Mouse (Mus musculus) heart, embryonic 16.5 days (tissue): ENCODE data around the gene Arhgap9. TPM values are rescaled to one million over a fixed set of nuclear protein-coding genes. Genes with fewer than 3 reads are reported as not detected.

ENCODE experiments used
- ATAC-seq: fragments of 200-750 bp; cut with Nextera tagmentation; replicated peaks from 2 replicates; pipeline ENCODE4 v1.8.0; 2017; ENCODE audit warnings: moderate number of reproducible peaks; ENCODE audit not compliant: insufficient read depth, low FRiP score; ENCODE audit errors: extremely low read depth
- H3K27ac ChIP-seq: fragments of 300-500 bp; sonication (generic); 2 replicates; pipeline ENCODE4 v1.5.1; 2014; ENCODE audit warnings: mild to moderate bottlenecking, low read length, control low read depth, moderate library complexity
- H3K27me3 ChIP-seq: fragments of 300-500 bp; sonication (generic); 2 replicates; pipeline ENCODE4 v1.6.1; 2014; ENCODE audit warnings: low read length, mixed read lengths; ENCODE audit not compliant: control insufficient read depth, insufficient read depth
- H3K36me3 ChIP-seq: fragments of 300-500 bp; sonication (generic); 2 replicates; pipeline ENCODE4 v1.6.1; 2014; ENCODE audit not compliant: control insufficient read depth, insufficient read depth
- H3K4me1 ChIP-seq: fragments of 300-500 bp; sonication (generic); 2 replicates; pipeline ENCODE4 v1.6.1; 2014; ENCODE audit warnings: low read length, mixed read lengths; ENCODE audit not compliant: control insufficient read depth, insufficient read depth
- H3K4me2 ChIP-seq: fragments of 300-500 bp; sonication (generic); 2 replicates; pipeline ENCODE4 v1.6.1; 2014; ENCODE audit warnings: low read depth, mild to moderate bottlenecking, control low read depth, low read length
- H3K4me3 ChIP-seq: fragments of 300-500 bp; sonication (generic); 2 replicates; pipeline ENCODE4 v1.5.1; 2014; ENCODE audit warnings: mild to moderate bottlenecking, control low read depth, low read length
- H3K9ac ChIP-seq: fragments of 300-500 bp; sonication (generic); 2 replicates; pipeline ENCODE4 v1.6.1; 2014; ENCODE audit warnings: low read length, control low read depth
- H3K9me3 ChIP-seq: fragments of 300-500 bp; sonication (generic); replicated peaks from 2 replicates; pipeline ENCODE4 v1.6.1; 2016; ENCODE audit warnings: low read length; ENCODE audit not compliant: control insufficient read depth
- WGBS: fragments of 180-500 bp; shearing (Covaris S2); extraction: QIAGEN DNeasy Blood & Tissue Kit; methylation state at CpG from one replicate; pipeline ENCODE4 v1.1.7; 2014; 5-methylcytosine and 5-hydroxymethylcytosine counted together
- polyA plus RNA-seq: library from polyadenylated mRNA; unstranded; fragments of >200 nt; fragmentation: Nextera tagmentation; extraction: Ambion mirVana; gene quantifications from 2 replicates; pipeline ENCODE4 v1.2.1, GENCODE M21; 2015

The Arhgap9 gene
- polyA plus RNA-seq = 7.5 and 15.9 TPM in 2 replicates

DNA sequence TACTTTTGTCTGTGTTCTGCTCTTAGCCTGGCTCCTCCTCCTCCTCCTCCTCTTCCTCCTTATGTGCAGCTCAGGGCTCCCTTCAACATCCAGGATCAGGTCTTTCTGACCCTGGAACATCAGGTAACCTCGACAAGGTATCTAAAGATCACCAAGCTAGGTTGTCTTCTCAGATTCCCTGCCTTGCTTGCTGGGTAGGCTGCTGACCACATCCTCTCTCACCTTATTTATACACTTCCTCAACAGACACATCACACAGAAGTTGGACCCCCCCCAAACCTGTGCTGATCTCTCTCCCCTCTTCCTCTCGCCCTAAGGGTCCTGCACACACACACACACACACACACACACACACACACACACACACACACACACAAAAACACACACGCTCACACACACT is at the start of gene Arhgap9:
Gene Arhgap9, plus strand, starts transcription at position 344 of the 400 bp plus-strand sequence.
- no peak within 1 kb of the TSS for H3K9ac ChIP-seq
- H3K4me1 ChIP-seq = peaks cover 8% of the 10 kb centered on the region
- H3K36me3 ChIP-seq = no peaks in the 10 kb centered on the region
- no peaks in the 10 kb centered on the region for H3K9me3 ChIP-seq
- no peak for ATAC-seq
- 70% methylated on average over 3 of the region's 3 CpGs for WGBS
- no peak within 1 kb of the TSS for H3K4me2 ChIP-seq
- peaks cover 18% of the 10 kb centered on the region for H3K27me3 ChIP-seq
- no peak within 1 kb of the TSS for H3K4me3 ChIP-seq
- H3K27ac ChIP-seq = no peak within 1 kb of the TSS

DNA sequence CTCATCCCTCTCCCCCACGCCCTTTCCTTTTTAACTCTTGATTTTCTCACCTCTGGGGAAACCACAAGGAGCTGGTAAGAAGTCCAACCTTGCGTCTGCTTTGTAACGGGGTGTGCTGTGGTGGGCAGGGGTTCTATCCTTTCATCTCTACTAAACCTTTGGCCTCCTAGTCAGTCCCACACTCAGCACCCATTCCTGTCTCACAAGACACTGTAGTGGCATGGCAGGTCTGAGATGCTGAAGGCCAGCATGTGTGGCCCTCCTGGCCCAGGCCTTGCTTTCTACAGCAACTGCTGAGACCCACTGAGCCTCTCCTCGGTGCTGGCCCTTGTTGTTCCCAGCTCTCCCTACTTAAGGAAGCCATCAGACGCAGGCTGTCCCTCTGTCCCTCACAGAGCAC is 49.4 kb upstream of the Arhgap9 start:
- Histone ChIP-seq H3K9me3 (no peaks in the 10 kb centered on the region), H3K4me1 (peaks cover 17% of the 10 kb centered on the region), H3K9ac (no peak overlapping the region), H3K4me2 (no peak overlapping the region), H3K36me3 (peaks cover 53% of the 10 kb centered on the region), H3K4me3 (no peak overlapping the region), H3K27ac (no peak overlapping the region), H3K27me3 (no peaks in the 10 kb centered on the region)
- ATAC-seq = no peak
- 87% methylated on average over 5 of the region's 5 CpGs for WGBS

- peaks cover 3% of the 10 kb centered on the region; the same call in 1 of the 2 replicates for H3K4me1 ChIP-seq
- H3K27ac ChIP-seq = no peak overlapping the region
- peaks cover 69% of the 10 kb centered on the region for H3K36me3 ChIP-seq
- H3K9ac ChIP-seq = no peak overlapping the region
- ATAC-seq = no peak
- H3K4me3 ChIP-seq = no peak overlapping the region
- H3K9me3 ChIP-seq = no peaks in the 10 kb centered on the region
- H3K27me3 ChIP-seq = no peaks in the 10 kb centered on the region
- H3K4me2 ChIP-seq = no peak overlapping the region
- 84% methylated on average over 11 of the region's 11 CpGs for WGBS
Measured at GRCm38 (mm10) chr10:127274261-127275022, 47.3 kb upstream of the Arhgap9 start.

DNA sequence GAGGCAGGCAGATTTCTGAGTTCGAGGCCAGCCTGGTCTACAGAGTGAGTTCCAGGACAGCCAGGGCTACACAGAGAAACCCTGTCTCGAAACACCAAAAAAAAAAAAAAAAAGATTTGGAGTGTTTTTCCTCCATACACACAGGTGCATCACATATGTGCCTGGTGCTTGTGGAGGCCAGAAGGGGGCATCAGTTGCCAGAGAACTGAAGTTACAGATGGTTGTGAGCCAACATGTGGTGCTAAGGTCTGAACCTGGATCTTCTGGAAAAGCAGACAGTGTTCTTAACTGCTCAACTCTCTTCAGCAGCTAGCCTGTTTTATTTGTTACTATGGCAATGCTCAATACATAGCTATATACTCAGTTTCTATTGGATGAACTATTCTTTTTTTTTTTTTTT is 42.0 kb upstream of the Arhgap9 start:
- Histone ChIP-seq H3K9me3 (no peaks in the 10 kb centered on the region), H3K27me3 (no peaks in the 10 kb centered on the region), H3K4me2 (no peak overlapping the region), H3K9ac (no peak overlapping the region), H3K4me3 (no peak overlapping the region), H3K27ac (no peak overlapping the region), H3K4me1 (peaks cover 6% of the 10 kb centered on the region; the same call in 1 of the 2 replicates), H3K36me3 (peaks cover 86% of the 10 kb centered on the region)
- WGBS = 70% methylated on average over 2 of the region's 2 CpGs
- ATAC-seq = no peak

GRCm38 (mm10) chr10:127281316-127281715 is 40.4 kb upstream of the Arhgap9 start:
- Histone ChIP-seq H3K4me1 (peaks cover 12% of the 10 kb centered on the region; the same call in 1 of the 2 replicates), H3K4me2 (no peak overlapping the region), H3K9me3 (no peaks in the 10 kb centered on the region), H3K27me3 (no peaks in the 10 kb centered on the region), H3K9ac (no peak overlapping the region), H3K27ac (no peak overlapping the region), H3K4me3 (no peak overlapping the region), H3K36me3 (peaks cover 83% of the 10 kb centered on the region)
- 82% methylated on average over 8 of the region's 8 CpGs for WGBS
- no peak for ATAC-seq

DNA sequence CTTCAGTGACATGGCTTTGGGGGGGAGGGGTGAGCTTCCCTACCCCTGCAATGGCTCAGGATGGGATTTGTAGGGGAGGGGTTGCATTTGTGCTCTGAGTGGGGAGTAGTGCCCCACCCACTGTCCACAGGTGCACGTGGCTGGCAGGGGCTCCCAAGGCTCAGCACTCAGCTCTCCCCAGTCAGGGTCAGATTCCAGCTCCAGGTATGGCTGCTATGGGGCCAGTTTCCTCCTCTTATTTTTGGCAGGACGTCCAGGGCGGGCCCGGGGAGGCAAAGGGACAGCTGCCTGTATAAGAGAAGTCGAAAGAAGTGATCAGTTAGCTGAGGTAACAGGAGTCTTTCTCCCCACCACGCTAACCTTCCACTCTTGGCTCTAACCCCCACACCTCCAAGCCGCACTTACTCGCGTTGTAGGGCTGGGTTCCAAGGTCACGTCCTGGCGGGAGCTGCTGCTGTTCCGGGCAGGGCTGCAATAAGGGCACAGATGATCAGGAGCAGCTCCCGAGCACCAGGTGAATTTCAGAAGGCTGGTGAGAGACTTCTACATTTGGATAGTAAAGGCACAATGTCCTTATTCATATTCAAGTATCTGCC is 39.0 kb upstream of the Arhgap9 start:
- Histone ChIP-seq H3K27me3 (no peaks in the 10 kb centered on the region), H3K27ac (peak overlapping the region; percentile 21; the same call in 1 of the 2 replicates), H3K4me2 (no peak overlapping the region), H3K9ac (peak overlapping the region; percentile 7; the same call in 1 of the 2 replicates), H3K9me3 (no peaks in the 10 kb centered on the region), H3K4me3 (no peak overlapping the region), H3K36me3 (peaks cover 79% of the 10 kb centered on the region), H3K4me1 (peaks cover 26% of the 10 kb centered on the region)
- 61% methylated on average over 13 of the region's 13 CpGs for WGBS
- ATAC-seq = no peak

DNA sequence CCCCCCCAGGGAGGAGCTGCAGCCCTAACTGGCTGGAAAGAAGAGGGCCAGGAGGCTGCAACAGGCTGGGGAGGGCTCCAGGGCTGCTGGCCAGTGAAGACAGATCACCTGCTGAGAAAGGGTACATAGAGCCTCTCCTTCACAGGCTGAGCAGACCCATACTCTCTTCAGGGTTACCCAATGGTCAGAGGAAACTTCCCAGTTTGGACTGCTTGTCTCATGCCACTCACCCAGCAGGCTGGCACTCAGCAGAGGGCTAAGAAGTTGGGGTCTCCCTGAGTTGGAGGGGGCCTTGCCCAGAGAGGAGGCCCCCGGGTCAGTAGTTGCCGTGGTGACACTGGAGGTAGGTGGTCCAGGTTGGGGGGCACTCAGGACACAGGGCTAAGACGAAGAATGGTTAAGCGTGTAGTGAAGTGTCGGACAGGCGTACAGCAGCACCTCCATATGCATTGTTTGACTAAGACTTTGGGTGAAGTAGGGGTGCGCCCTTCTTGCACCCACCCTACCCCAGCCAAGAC is 37.6 kb upstream of the Arhgap9 start:
- peaks cover 28% of the 10 kb centered on the region for H3K4me1 ChIP-seq
- ATAC-seq = no peak
- WGBS = 93% methylated on average over 7 of the region's 7 CpGs
- H3K4me2 ChIP-seq = no peak overlapping the region
- no peak overlapping the region for H3K9ac ChIP-seq
- no peak overlapping the region for H3K27ac ChIP-seq
- no peak overlapping the region for H3K4me3 ChIP-seq
- H3K9me3 ChIP-seq = no peaks in the 10 kb centered on the region
- H3K27me3 ChIP-seq = no peaks in the 10 kb centered on the region
- peaks cover 69% of the 10 kb centered on the region for H3K36me3 ChIP-seq

DNA sequence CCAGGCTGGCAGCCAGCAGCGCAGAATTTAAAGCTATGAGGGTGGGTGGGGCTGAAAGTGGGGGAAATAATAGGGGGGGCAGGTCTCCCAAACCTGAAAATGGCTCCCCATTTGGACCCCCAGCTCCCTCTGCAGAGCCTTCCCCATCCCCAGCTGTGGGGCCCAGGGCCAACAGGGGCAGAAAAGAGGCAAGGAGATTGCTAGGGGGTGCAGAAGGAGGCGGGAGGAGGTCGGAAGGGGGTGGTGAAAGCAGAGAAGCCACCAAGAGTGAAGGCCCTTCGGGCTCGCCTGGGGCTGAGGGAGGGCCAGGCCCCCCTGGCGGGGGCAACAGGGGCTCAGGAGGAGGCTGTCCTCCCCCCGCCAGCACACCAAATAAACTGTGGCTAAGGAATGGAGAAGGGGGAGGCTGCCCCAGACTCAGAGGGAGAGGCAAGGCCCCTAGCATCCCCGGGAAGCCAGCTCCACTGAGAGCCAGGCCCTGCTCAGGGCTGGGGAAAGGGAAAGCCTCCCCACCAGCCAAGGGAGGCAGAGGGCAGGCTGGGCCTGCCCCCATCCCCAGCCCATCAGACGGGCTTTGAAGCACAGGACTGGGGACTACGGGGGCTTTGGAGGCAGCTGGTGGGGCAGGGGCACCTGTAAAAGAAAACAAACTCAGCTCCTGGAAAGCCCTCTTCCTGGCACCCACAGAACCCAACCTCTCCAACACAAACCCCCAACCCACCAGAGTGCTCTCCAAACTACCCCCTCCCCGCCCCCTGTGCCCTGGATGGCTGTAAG is 36.9 kb upstream of the Arhgap9 start:
- H3K27ac ChIP-seq = no peak overlapping the region

More for the DNA sequence above, 36.9 kb upstream of the Arhgap9 start:
- H3K9ac ChIP-seq = no peak overlapping the region
- no peak for ATAC-seq
- no peaks in the 10 kb centered on the region for H3K9me3 ChIP-seq
- H3K4me3 ChIP-seq = no peak overlapping the region
- WGBS = 81% methylated on average over 11 of the region's 11 CpGs
- no peak overlapping the region for H3K4me2 ChIP-seq
- peaks cover 61% of the 10 kb centered on the region for H3K36me3 ChIP-seq
- H3K4me1 ChIP-seq = peaks cover 34% of the 10 kb centered on the region
- no peaks in the 10 kb centered on the region for H3K27me3 ChIP-seq
